Mouse (Mus musculus) ES-E14 (cell line): ENCODE results near the gene Rad51b.

Experiments used
- CHD2 ChIP-seq: IDR thresholded peaks from 2 replicates; pipeline ENCODE4 v1.6.1; 2014; ENCODE audit warnings: mild to moderate bottlenecking, low read depth, low read length, inconsistent platforms
- HCFC1 ChIP-seq: IDR thresholded peaks from 2 replicates; pipeline ENCODE4 v1.6.1; 2012; ENCODE audit warnings: low read length, inconsistent platforms, borderline replicate concordance; ENCODE audit not compliant: insufficient read depth
- MAFK ChIP-seq: IDR thresholded peaks from 2 replicates; pipeline ENCODE4 v1.6.1; 2014; ENCODE audit warnings: mild to moderate bottlenecking, low read depth, low read length, inconsistent platforms; ENCODE audit not compliant: insufficient read depth
- ZC3H11A ChIP-seq: IDR thresholded peaks from 2 replicates; pipeline ENCODE4 v1.6.1; 2012; ENCODE audit warnings: low read depth, mild to moderate bottlenecking, inconsistent platforms, low read length, borderline replicate concordance
- ZNF384 ChIP-seq: IDR thresholded peaks from 2 replicates; pipeline ENCODE4 v1.6.1; 2012; ENCODE audit warnings: low read depth, low read length, inconsistent platforms

GRCm38 (mm10) chr12:79838181-79838961 lies 541.3 kb downstream of the Rad51b start:
- TF ChIP-seq ZNF384 = no peak
- TF ChIP-seq HCFC1 = no peak
- no peak for TF ChIP-seq CHD2
- no peak for TF ChIP-seq ZC3H11A
- no peak for TF ChIP-seq MAFK
